21 mouse cellular contexts compared by ENCODE assay signal in genomic region chr12:73580811-73581210, GRCm38 (mm10). TPM values are rescaled to one million over a fixed set of nuclear protein-coding genes. Genes with fewer than 3 reads are reported as not detected.
"Had no signal": no experiment of that assay in that cellular context is flagged by ENCODE, and none has a peak within 500 bp of the region (broad histone marks: within the 10 kb centered on the region; RNA-seq: fewer than 3 reads in every experiment).

No protein-coding gene starts in this region.

- H3K9me3 ChIP-seq: kidney, embryonic 15.5 days; limb, embryonic 12.5 days; limb, embryonic 15.5 days; midbrain, embryonic 12.5 days; midbrain, embryonic 15.5 days had no signal

- H3K4me3 ChIP-seq: kidney, embryonic 15.5 days; limb, embryonic 12.5 days; limb, embryonic 15.5 days; midbrain, embryonic 12.5 days; midbrain, embryonic 15.5 days had no signal

- ATAC-seq: liver, postnatal 0 days; lung, postnatal 0 days; midbrain, embryonic 15.5 days had no signal

- H3K27ac ChIP-seq: kidney, embryonic 15.5 days; limb, embryonic 12.5 days; limb, embryonic 15.5 days; liver, embryonic 14.5 days; macrophage; midbrain, embryonic 12.5 days; midbrain, embryonic 15.5 days; stomach, postnatal 0 days had no signal

- H3K9ac ChIP-seq: kidney, embryonic 15.5 days; limb, embryonic 12.5 days; limb, embryonic 15.5 days; liver, embryonic 14.5 days; liver, postnatal 0 days; lung, embryonic 14.5 days; midbrain, embryonic 12.5 days; midbrain, embryonic 15.5 days had no signal

- DNase-seq: kidney, adult 11 months; kidney, adult 8-10 months; kidney, postnatal 10 days; kidney, postnatal 4 days; left cerebral cortex, postnatal 4 days; liver, postnatal 0 days; lung, embryonic 14.5 days; right cerebral cortex, adult 18-20 months; right cerebral cortex, postnatal 14 days; right cerebral cortex, postnatal 4 days; thymus, postnatal 25 days had no signal

- H3K36me3 ChIP-seq: kidney, embryonic 15.5 days; limb, embryonic 12.5 days; limb, embryonic 15.5 days; midbrain, embryonic 12.5 days; midbrain, embryonic 15.5 days had no signal

- H3K4me2 ChIP-seq: kidney, embryonic 15.5 days; limb, embryonic 12.5 days; limb, embryonic 15.5 days; liver, embryonic 11.5 days; lung, embryonic 14.5 days; midbrain, embryonic 12.5 days; midbrain, embryonic 15.5 days had no signal

RNA-seq across cellular contexts. Expression of gene Tmem30b, which starts 34.6 kb away (rescaled TPM):
- polyA plus RNA-seq: macrophage had no signal
